Mouse (Mus musculus): ENCODE measurements at regions not wholly inside any gene's neighbourhood (a gene's known extent, or its start where the extent isn't known, plus 50 kb on each side); places are given as distances from the start of the nearest gene placed in this dataset.
A peak's percentile ranks its signal among the peaks of the same experiment; 100 is the strongest.

GRCm38 (mm10) chr2:51799856-51800255 lies 135.1 kb downstream of the Rbm43 start:
- no peak for DNase-seq (ENCODE audit: extremely low spot score, low spot score)

GRCm38 (mm10) chr2:51822976-51823375 lies 112.0 kb downstream of the Rbm43 start:
- no peak for DNase-seq (ENCODE audit: extremely low spot score, low spot score)

GRCm38 (mm10) chr2:51830286-51830944 lies 104.5 kb downstream of the Rbm43 start:
- peak; percentile 26 for DNase-seq (ENCODE audit: extremely low spot score, low spot score)

- no peak for DNase-seq (ENCODE audit: extremely low spot score, low spot score)
These were observed 103.8 kb downstream of the Rbm43 start for GRCm38 (mm10) chr2:51830965-51831720.

GRCm38 (mm10) chr2:51837864-51838263 lies 97.1 kb downstream of the Rbm43 start:
- no peak for DNase-seq (ENCODE audit: extremely low spot score, low spot score)

GRCm38 (mm10) chr2:51840808-51841207 lies 94.2 kb downstream of the Rbm43 start:
- DNase-seq (ENCODE audit: extremely low spot score, low spot score): no peak

GRCm38 (mm10) chr2:51844831-51845230 lies 90.1 kb downstream of the Rbm43 start:
- DNase-seq (ENCODE audit: extremely low spot score, low spot score): no peak

GRCm38 (mm10) chr2:51847556-51847955 lies 87.4 kb downstream of the Rbm43 start:
- no peak for DNase-seq (ENCODE audit: extremely low spot score, low spot score)

- DNase-seq (ENCODE audit: extremely low spot score, low spot score): no peak
These were observed 87.0 kb downstream of the Rbm43 start for GRCm38 (mm10) chr2:51847964-51848363.

GRCm38 (mm10) chr2:51848491-51848890 lies 86.5 kb downstream of the Rbm43 start:
- no peak for DNase-seq (ENCODE audit: extremely low spot score, low spot score)

GRCm38 (mm10) chr2:51850581-51850980 lies 84.4 kb downstream of the Rbm43 start:
- DNase-seq (ENCODE audit: extremely low spot score, low spot score): no peak

GRCm38 (mm10) chr2:51851711-51852110 lies 83.3 kb downstream of the Rbm43 start:
- DNase-seq (ENCODE audit: extremely low spot score, low spot score): no peak

GRCm38 (mm10) chr2:51857226-51857625 lies 77.7 kb downstream of the Rbm43 start:
- DNase-seq (ENCODE audit: extremely low spot score, low spot score): no peak

GRCm38 (mm10) chr2:51866045-51866444 lies 68.9 kb downstream of the Rbm43 start:
- no peak for DNase-seq (ENCODE audit: extremely low spot score, low spot score)

- DNase-seq (ENCODE audit: extremely low spot score, low spot score): no peak
These were observed 66.0 kb downstream of the Rbm43 start for GRCm38 (mm10) chr2:51868878-51869510.

- DNase-seq (ENCODE audit: extremely low spot score, low spot score): no peak
These were observed 63.4 kb downstream of the Rbm43 start for GRCm38 (mm10) chr2:51871571-51871970.
